Mouse (Mus musculus): ENCODE results near the gene Cysltr2.

Gene Cysltr2

GRCm38 (mm10) chr14:72985113-72985512, 63.8 kb downstream of the Cysltr2 start:
- DNase-seq (ENCODE audit: low spot score in 2 of 2): no peak

- DNase-seq (ENCODE audit: low spot score in 2 of 2): peak; percentile 88 to 93
These were observed 65.5 kb downstream of the Cysltr2 start for GRCm38 (mm10) chr14:72983456-72983855.

- peak; percentile 18 to 20 for DNase-seq (ENCODE audit: low spot score in 2 of 2)
These were observed 65.9 kb downstream of the Cysltr2 start for GRCm38 (mm10) chr14:72982981-72983436.

DNA sequence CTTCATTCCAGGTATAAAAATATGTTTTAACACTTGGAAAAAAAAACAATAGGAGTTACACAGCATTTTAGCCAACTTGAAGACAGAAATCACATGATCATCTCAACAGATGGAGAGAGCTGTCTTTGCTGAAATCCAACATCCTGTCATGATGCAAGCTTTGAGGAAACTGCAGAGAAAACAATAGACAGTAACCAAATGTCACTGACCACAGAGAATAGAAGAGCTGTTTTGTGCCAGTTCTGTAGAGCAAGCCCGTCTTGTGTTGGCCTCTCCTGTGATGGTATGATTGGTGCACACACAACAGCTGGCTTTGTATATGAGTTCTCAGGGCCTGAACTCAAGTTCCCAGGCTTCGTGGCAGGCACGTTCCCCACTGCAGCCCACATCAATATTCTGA, 68.2 kb downstream of the Cysltr2 start:
- no peak for DNase-seq (ENCODE audit: low spot score in 2 of 2)

DNA sequence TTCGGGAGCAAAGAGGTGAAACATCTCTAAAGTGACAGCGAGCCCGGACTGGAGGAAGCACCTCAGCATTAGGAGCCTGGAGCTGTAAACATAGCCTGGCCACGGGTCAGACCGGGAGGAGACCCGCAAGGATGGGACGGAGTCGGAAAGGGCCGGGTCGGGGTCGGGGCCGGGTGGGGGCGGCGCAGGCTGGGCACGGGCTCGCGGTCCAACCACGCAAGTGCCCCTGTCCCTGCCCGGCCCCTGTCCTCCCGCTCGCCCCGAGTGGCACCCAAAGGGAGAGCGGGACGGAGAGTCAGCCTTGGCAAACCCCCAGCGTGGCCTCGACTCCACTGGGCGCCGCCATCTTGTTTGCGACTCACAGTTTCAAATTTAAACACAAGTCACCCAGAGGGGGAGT, 68.8 kb downstream of the Cysltr2 start:
- no peak for DNase-seq (ENCODE audit: low spot score in 2 of 2)

GRCm38 (mm10) chr14:72976111-72976510, 72.8 kb downstream of the Cysltr2 start:
- DNase-seq (ENCODE audit: low spot score in 2 of 2): no peak
